Mouse (Mus musculus): Measurements from ENCODE around the gene Sphkap. TPM values are rescaled to one million over a fixed set of nuclear protein-coding genes. Genes with fewer than 3 reads are reported as not detected.

The Sphkap gene
- polyA plus RNA-seq, 1 experiment from 2014 or later = 4.6 TPM

DNA sequence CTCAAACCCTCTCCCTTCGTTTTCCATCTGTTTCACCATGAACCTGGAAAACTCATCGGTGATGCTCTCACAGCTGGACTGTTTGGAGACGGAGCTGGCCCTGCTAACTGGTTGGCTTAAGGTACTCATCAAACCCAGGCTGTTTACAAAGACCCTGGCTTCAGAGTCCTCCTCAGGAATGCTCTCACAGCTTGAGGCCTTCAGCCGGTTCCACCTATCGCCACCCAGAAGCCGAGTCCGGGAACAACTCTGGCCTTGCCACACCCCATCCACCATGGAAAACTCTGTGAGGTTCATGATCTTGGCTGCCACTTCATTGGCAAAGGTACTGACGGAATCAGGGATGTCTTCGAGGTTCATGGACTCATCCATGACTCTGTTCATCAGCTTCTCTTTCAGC is 131.4 kb downstream of the Sphkap start:
- no peak overlapping the region for H3K4me3 ChIP-seq
- no peaks in the 10 kb centered on the region for H3K9me3 ChIP-seq
- H3K9ac ChIP-seq = no peak overlapping the region
- no peak for ATAC-seq (ENCODE audit: low read depth)
- no peaks in the 10 kb centered on the region for H3K36me3 ChIP-seq
- H3K27ac ChIP-seq (replicated peaks) = no peak overlapping the region
- no peaks in the 10 kb centered on the region for H3K27me3 ChIP-seq
- 0 out of 2 replicates have a peak, but pooled peaks cover 5% of the 10 kb centered on the region for H3K4me1 ChIP-seq (replicated peaks)
- H3K4me2 ChIP-seq = no peak overlapping the region
- 90% methylated on average over 9 of the region's 9 CpGs for WGBS

DNA sequence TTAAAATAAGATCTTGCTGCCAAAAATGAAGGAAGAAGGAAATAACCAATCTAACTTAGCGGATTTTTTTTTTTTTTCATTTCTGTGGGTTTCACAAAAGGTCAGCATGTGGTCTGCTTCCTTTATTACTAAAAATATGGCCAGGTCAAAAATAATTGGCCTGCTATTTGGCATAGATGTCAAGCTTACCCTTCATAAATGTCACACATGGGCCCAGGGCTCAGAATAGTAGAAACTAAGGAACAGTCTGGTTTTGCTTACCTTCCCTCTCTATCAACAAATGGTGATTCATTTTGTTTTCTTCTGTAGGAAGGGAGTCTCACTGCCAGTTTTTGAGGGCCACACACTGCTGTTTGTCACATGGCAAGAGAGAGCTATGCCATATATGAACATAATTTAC is 156.3 kb downstream of the Sphkap start:
- H3K4me3 ChIP-seq = no peak overlapping the region
- H3K9ac ChIP-seq = no peak overlapping the region
- no peaks in the 10 kb centered on the region for H3K27me3 ChIP-seq
- H3K4me1 ChIP-seq (replicated peaks) = no peaks in the 10 kb centered on the region
- H3K36me3 ChIP-seq = no peaks in the 10 kb centered on the region
- 83% methylated on average over 1 of the region's 1 CpGs for WGBS
- H3K4me2 ChIP-seq = no peak overlapping the region
- no peak for ATAC-seq (ENCODE audit: low read depth)
- no peaks in the 10 kb centered on the region for H3K9me3 ChIP-seq
- H3K27ac ChIP-seq (replicated peaks) = no peak overlapping the region

- Histone ChIP-seq H3K9me3 (no peaks in the 10 kb centered on the region), H3K4me1 (replicated peaks) (no peaks in the 10 kb centered on the region), H3K9ac (no peak overlapping the region), H3K27me3 (no peaks in the 10 kb centered on the region), H3K4me3 (no peak overlapping the region), H3K27ac (replicated peaks) (no peak overlapping the region), H3K4me2 (no peak overlapping the region), H3K36me3 (no peaks in the 10 kb centered on the region)
- no peak for ATAC-seq (ENCODE audit: low read depth)
- WGBS = 84% methylated on average over 1 of the region's 1 CpGs
Observed at GRCm38 (mm10) chr1:83248235-83248746, 159.7 kb downstream of the Sphkap start.

- no peak for ATAC-seq (ENCODE audit: low read depth)
- Histone ChIP-seq H3K4me2 (no peak overlapping the region), H3K27ac (replicated peaks) (no peak overlapping the region), H3K27me3 (no peaks in the 10 kb centered on the region), H3K4me3 (no peak overlapping the region), H3K36me3 (no peaks in the 10 kb centered on the region), H3K9me3 (no peaks in the 10 kb centered on the region), H3K9ac (no peak overlapping the region), H3K4me1 (replicated peaks) (no peaks in the 10 kb centered on the region)
- 71% methylated on average over 3 of the region's 3 CpGs for WGBS
Observed at GRCm38 (mm10) chr1:83227946-83228345, 180.1 kb downstream of the Sphkap start.

GRCm38 (mm10) chr1:83224423-83224960 is 183.5 kb downstream of the Sphkap start:
- no peak overlapping the region for H3K27ac ChIP-seq (replicated peaks)
- no peak overlapping the region for H3K9ac ChIP-seq
- no peaks in the 10 kb centered on the region for H3K9me3 ChIP-seq
- ATAC-seq (ENCODE audit: low read depth) = no peak
- no peak overlapping the region for H3K4me2 ChIP-seq
- H3K4me1 ChIP-seq (replicated peaks) = no peaks in the 10 kb centered on the region
- no peak overlapping the region for H3K4me3 ChIP-seq
- no peaks in the 10 kb centered on the region for H3K36me3 ChIP-seq
- no peaks in the 10 kb centered on the region for H3K27me3 ChIP-seq

- Histone ChIP-seq H3K4me2 (no peak overlapping the region), H3K4me1 (replicated peaks) (no peaks in the 10 kb centered on the region), H3K9ac (no peak overlapping the region), H3K27ac (replicated peaks) (no peak overlapping the region), H3K4me3 (no peak overlapping the region), H3K36me3 (no peaks in the 10 kb centered on the region), H3K9me3 (no peaks in the 10 kb centered on the region), H3K27me3 (no peaks in the 10 kb centered on the region)
- no peak for ATAC-seq (ENCODE audit: low read depth)
- 78% methylated on average over 1 of the region's 1 CpGs for WGBS
Observed at GRCm38 (mm10) chr1:83223072-83223471, 184.9 kb downstream of the Sphkap start.

- no peaks in the 10 kb centered on the region for H3K4me1 ChIP-seq (replicated peaks)
- no peak overlapping the region for H3K9ac ChIP-seq
- H3K27me3 ChIP-seq = no peaks in the 10 kb centered on the region
- H3K27ac ChIP-seq (replicated peaks) = no peak overlapping the region
- no peak overlapping the region for H3K4me2 ChIP-seq
- 72% methylated on average over 1 of the region's 1 CpGs for WGBS
- no peak for ATAC-seq (ENCODE audit: low read depth)
- H3K36me3 ChIP-seq = no peaks in the 10 kb centered on the region
- no peak overlapping the region for H3K4me3 ChIP-seq
- H3K9me3 ChIP-seq = no peaks in the 10 kb centered on the region
Observed at GRCm38 (mm10) chr1:83218260-83218659, 189.7 kb downstream of the Sphkap start.

DNA sequence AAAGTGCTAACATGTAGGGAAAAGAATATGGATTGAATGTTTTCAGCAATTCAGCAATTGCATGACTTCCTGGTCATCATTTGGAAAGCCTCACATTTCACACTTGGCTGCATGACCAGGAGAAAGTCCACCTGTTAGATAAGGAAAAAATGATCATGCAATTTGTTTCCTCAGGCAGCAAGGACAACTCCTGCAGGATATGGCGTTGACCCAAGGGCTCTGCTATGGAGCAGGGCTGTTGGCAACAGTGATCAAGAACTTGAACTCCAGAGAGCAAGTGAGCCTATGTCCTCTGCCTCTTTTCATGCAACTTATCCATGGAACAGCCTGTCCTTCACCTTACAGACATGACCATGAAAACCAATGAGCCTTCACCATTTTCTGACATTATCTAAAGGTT is 198.0 kb downstream of the Sphkap start:
- Histone ChIP-seq H3K36me3 (no peaks in the 10 kb centered on the region), H3K4me1 (replicated peaks) (no peaks in the 10 kb centered on the region), H3K27ac (replicated peaks) (no peak overlapping the region), H3K27me3 (no peaks in the 10 kb centered on the region), H3K4me3 (no peak overlapping the region), H3K9ac (no peak overlapping the region), H3K9me3 (no peaks in the 10 kb centered on the region), H3K4me2 (no peak overlapping the region)
- 78% methylated on average over 1 of the region's 1 CpGs for WGBS
- no peak for ATAC-seq (ENCODE audit: low read depth)

Other genes starting within 250 kb of the Sphkap start
- 0.28 and 0.48 TPM in 2 replicates for gene Daw1, start 248.4 kb downstream of the Sphkap start, polyA plus RNA-seq (2015; fragmentation: Nextera tagmentation; extraction: Ambion mirVana)